Mouse (Mus musculus) midbrain, embryonic 11.5 days (tissue): ENCODE data around the gene Cdca5. TPM values are rescaled to one million over a fixed set of nuclear protein-coding genes. Genes with fewer than 3 reads are reported as not detected.
A peak's percentile ranks its signal among the peaks of the same experiment; 100 is the strongest.
"Not testable (repeated sequence)": the region's sequence is repeated elsewhere in the genome, so short reads cannot be mapped to it uniquely, and the experiment has no call there.

Experiments
- ATAC-seq: fragments of 200-750 bp; cut with Nextera tagmentation; 2 replicates; pipeline ENCODE4 v1.8.0; 2017; ENCODE audit warnings: moderate TSS enrichment, moderate library complexity; ENCODE audit not compliant: low FRiP score
- DNase-seq: peaks from one replicate; pipeline ENCODE4 v3.0.0; 2015; ENCODE audit warnings: low spot score; ENCODE audit errors: missing footprints
- H3K27ac ChIP-seq: fragments of 300-500 bp; sonication (generic); 2 replicates; pipeline ENCODE4 v1.5.1; 2014; ENCODE audit warnings: low read depth, low read length
- H3K27me3 ChIP-seq: fragments of 300-500 bp; sonication (generic); 2 replicates; pipeline ENCODE4 v1.6.1; 2014; ENCODE audit warnings: mild to moderate bottlenecking, low read length, moderate library complexity, mixed read lengths; ENCODE audit not compliant: control insufficient read depth, insufficient read depth
- H3K36me3 ChIP-seq: fragments of 300-500 bp; sonication (generic); 2 replicates; pipeline ENCODE4 v1.6.1; 2014; ENCODE audit warnings: mild to moderate bottlenecking, low read length, moderate library complexity, mixed read lengths; ENCODE audit not compliant: control insufficient read depth, insufficient read depth
- H3K4me1 ChIP-seq: fragments of 300-500 bp; sonication (generic); 2 replicates; pipeline ENCODE4 v1.6.1; 2014; ENCODE audit warnings: low read length; ENCODE audit not compliant: control insufficient read depth, insufficient read depth
- H3K4me2 ChIP-seq: fragments of 300-500 bp; sonication (generic); 2 replicates; pipeline ENCODE4 v1.6.1; 2014; ENCODE audit warnings: mild to moderate bottlenecking, moderate library complexity
- H3K4me3 ChIP-seq: fragments of 300-500 bp; sonication (generic); 2 replicates; pipeline ENCODE4 v1.5.1; 2014; ENCODE audit warnings: low read depth, low read length
- H3K9ac ChIP-seq: fragments of 300-500 bp; sonication (generic); 2 replicates; pipeline ENCODE4 v1.6.1; 2014; ENCODE audit warnings: low read length
- H3K9me3 ChIP-seq: fragments of 300-500 bp; sonication (generic); 2 replicates; pipeline ENCODE4 v1.6.1; 2016; ENCODE audit warnings: low read length; ENCODE audit not compliant: control insufficient read depth
- whole genome bisulfite sequencing: fragments of 180-500 bp; shearing (Covaris S2); extraction: QIAGEN DNeasy Blood & Tissue Kit; methylation state at CpG from one replicate; pipeline ENCODE4 v1.1.7; 2014; 5-methylcytosine and 5-hydroxymethylcytosine counted together
- polyA plus RNA-seq: library from polyadenylated mRNA; unstranded; fragments of >200 nt; fragmentation: Nextera tagmentation; extraction: Ambion mirVana; gene quantifications from 2 replicates; pipeline ENCODE4 v1.2.1, GENCODE M21; 2014

The Cdca5 gene
- polyA plus RNA-seq, 1 experiment from 2014 or later: 66.3 TPM

GRCm38 (mm10) chr19:6126289-6126688 is 41.5 kb downstream of the Cdca5 start:
- ATAC-seq (no peak), DNase-seq (peak; percentile 95)
- no peaks in the 10 kb centered on the region for H3K9me3 ChIP-seq
- H3K36me3 ChIP-seq: no peaks in the 10 kb centered on the region
- H3K27ac ChIP-seq: no peak overlapping the region
- H3K4me3 ChIP-seq: no peak overlapping the region
- no peaks in the 10 kb centered on the region for H3K27me3 ChIP-seq
- no peak overlapping the region for H3K4me2 ChIP-seq
- H3K9ac ChIP-seq: no peak overlapping the region
- peaks cover 2% of the 10 kb centered on the region; the same call in 1 of the 2 replicates for H3K4me1 ChIP-seq
- 24% methylated on average over 4 of the region's 4 CpGs for WGBS

- Histone ChIP-seq H3K27ac (no peak overlapping the region), H3K4me1 (peaks cover 2% of the 10 kb centered on the region; the same call in 1 of the 2 replicates), H3K27me3 (no peaks in the 10 kb centered on the region), H3K4me2 (peak overlapping the region; percentile 66), H3K9me3 (no peaks in the 10 kb centered on the region), H3K4me3 (peak overlapping the region; percentile 44), H3K36me3 (no peaks in the 10 kb centered on the region), H3K9ac (peak overlapping the region; percentile 64; the same call in 1 of the 2 replicates)
- 75% methylated on average over 10 of the region's 10 CpGs for WGBS
- DNase-seq: peak; percentile 81
- ATAC-seq: no peak
These were observed 42.2 kb downstream of the Cdca5 start for GRCm38 (mm10) chr19:6126789-6127580.

- Histone ChIP-seq H3K4me1 (peaks cover 2% of the 10 kb centered on the region; the same call in 1 of the 2 replicates), H3K27me3 (no peaks in the 10 kb centered on the region), H3K4me2 (peak within 1 kb of the TSS; percentile 66), H3K4me3 (peak within 1 kb of the TSS; percentile 44), H3K27ac (peak within 1 kb of the TSS; percentile 68), H3K9me3 (no peaks in the 10 kb centered on the region), H3K9ac (peak within 1 kb of the TSS; percentile 64), H3K36me3 (no peaks in the 10 kb centered on the region)
- peak; percentile 98 for DNase-seq
- WGBS: under 1% methylated on average over 32 of the region's 32 CpGs
- ATAC-seq: peak; percentile 91
These were observed 43.1 kb downstream of the Cdca5 start, which contains the start of gene Snx15 for GRCm38 (mm10) chr19:6127760-6128341. Gene Snx15 (minus strand): TSS chr19:6128304.

- not testable (repeated sequence) for H3K27me3 ChIP-seq, H3K36me3 ChIP-seq, H3K4me1 ChIP-seq, DNase-seq, H3K9ac ChIP-seq, ATAC-seq, H3K4me3 ChIP-seq, H3K27ac ChIP-seq, H3K9me3 ChIP-seq, H3K4me2 ChIP-seq
- 75% methylated on average over 7 of the region's 7 CpGs for WGBS
These were observed 45.8 kb downstream of the Cdca5 start for GRCm38 (mm10) chr19:6130414-6131128.

DNA sequence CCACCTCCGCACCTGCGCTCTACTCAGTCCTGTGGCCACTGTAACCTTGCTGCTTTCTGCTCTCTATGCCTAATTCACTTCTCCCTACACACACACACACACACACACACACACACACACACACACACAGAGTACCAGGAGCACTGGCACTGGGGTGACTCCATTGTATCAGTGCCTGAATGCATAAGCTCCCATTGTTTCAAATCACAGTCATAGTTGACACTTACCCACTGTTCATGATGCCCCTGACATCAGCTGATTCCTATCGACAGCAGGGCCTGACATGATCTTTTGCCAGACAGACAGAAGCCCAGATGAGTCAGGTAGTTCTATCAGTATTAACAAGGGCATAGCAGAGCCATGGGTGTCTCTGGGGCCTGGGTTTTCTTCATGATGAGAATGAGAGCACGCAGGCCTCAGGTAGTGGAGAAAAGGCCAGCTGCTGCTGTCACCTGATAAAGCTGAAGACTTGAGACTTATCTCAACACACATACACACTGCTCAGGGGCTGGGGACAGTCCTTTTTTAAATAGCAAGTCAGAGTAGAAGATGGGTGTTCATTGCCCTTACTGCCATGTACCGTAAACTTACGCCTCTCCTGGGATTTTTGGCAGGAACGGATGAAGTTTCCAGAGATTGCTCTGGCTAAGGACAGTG is 47.5 kb downstream of the Cdca5 start:
- H3K9ac ChIP-seq: no peak overlapping the region
- H3K36me3 ChIP-seq: no peaks in the 10 kb centered on the region; the same call in none of the 2 replicates
- H3K27ac ChIP-seq: no peak overlapping the region
- no peak for ATAC-seq
- H3K9me3 ChIP-seq: no peaks in the 10 kb centered on the region
- WGBS: 87% methylated on average over 7 of the region's 7 CpGs
- no peaks in the 10 kb centered on the region for H3K27me3 ChIP-seq
- peaks cover 2% of the 10 kb centered on the region; the same call in 1 of the 2 replicates for H3K4me1 ChIP-seq
- no peak overlapping the region for H3K4me2 ChIP-seq
- DNase-seq: no peak
- no peak overlapping the region for H3K4me3 ChIP-seq

DNA sequence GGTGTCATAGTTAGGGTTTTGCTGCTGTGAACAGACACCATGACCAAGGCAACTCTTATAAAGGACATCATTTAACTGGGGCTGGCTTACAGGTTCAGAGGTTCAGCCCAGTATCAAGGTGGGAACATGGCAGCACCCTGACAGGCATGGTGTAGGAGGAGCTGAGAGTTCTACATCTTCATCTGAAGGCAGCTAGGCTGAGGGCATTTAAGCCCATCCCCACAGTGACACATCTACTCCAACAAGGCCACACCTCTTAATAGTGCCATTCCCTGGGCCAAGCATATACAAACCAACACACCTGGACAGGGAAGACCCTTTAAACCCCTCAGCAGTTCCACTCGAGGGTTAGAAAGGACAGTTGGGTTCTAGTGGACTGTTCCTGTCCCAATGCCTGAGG is 48.4 kb downstream of the Cdca5 start:
- H3K27me3 ChIP-seq, H3K4me2 ChIP-seq, H3K36me3 ChIP-seq, H3K27ac ChIP-seq, ATAC-seq, H3K9me3 ChIP-seq, H3K4me1 ChIP-seq, DNase-seq, H3K4me3 ChIP-seq, H3K9ac ChIP-seq: not testable (repeated sequence)
- 50% methylated on average over 1 of the region's 1 CpGs for WGBS

GRCm38 (mm10) chr19:6136397-6136796 is 51.6 kb downstream of the Cdca5 start:
- H3K27me3 ChIP-seq: no peaks in the 10 kb centered on the region
- ATAC-seq (no peak), DNase-seq (peak; percentile 4)
- H3K4me3 ChIP-seq: no peak overlapping the region
- peaks cover 9% of the 10 kb centered on the region for H3K4me1 ChIP-seq
- H3K9ac ChIP-seq: no peak overlapping the region
- 82% methylated on average over 3 of the region's 3 CpGs for WGBS
- H3K9me3 ChIP-seq: no peaks in the 10 kb centered on the region
- no peak overlapping the region for H3K27ac ChIP-seq
- no peaks in the 10 kb centered on the region; the same call in none of the 2 replicates for H3K36me3 ChIP-seq
- H3K4me2 ChIP-seq: no peak overlapping the region

DNA sequence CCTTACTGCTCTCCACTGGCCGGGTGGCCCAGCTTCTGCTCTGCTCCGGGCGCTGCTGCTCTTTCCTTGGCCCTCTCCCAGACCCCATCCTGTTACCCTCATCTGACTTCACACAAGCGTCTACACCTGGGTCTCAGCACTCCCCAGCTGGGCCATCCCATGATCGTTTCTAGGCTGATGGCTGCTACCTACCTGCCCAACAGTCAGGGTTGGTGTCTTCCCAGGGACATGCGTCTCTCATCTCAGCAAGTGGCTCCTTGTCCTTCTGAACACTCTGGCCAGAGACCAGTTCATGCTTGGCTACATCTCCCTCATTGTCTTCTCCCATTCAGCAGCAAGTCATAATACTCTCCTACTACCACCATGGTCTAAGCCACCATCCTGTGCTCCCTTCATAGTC is 54.9 kb downstream of the Cdca5 start:
- Histone ChIP-seq H3K36me3 (no peaks in the 10 kb centered on the region; the same call in none of the 2 replicates), H3K27ac (no peak overlapping the region), H3K9ac (peak overlapping the region; percentile 90), H3K4me1 (peaks cover 9% of the 10 kb centered on the region), H3K4me2 (peak overlapping the region; percentile 88), H3K27me3 (no peaks in the 10 kb centered on the region), H3K9me3 (no peaks in the 10 kb centered on the region), H3K4me3 (no peak overlapping the region; the same call in 1 of the 2 replicates)
- ATAC-seq (no peak), DNase-seq (no peak)
- 91% methylated on average over 6 of the region's 6 CpGs for WGBS
